Mouse (Mus musculus) midbrain, postnatal 0 days (tissue): ENCODE measurements around the gene 5330417H12Rik. TPM values are rescaled to one million over a fixed set of nuclear protein-coding genes. Genes with fewer than 3 reads are reported as not detected.

Experiments used
- ATAC-seq: fragments of 200-750 bp; cut with Nextera tagmentation; 2 replicates; pipeline ENCODE4 v1.8.0; 2017; ENCODE audit warnings: moderate number of reproducible peaks, mild to moderate bottlenecking, moderate TSS enrichment, moderate library complexity; ENCODE audit not compliant: low FRiP score
- DNase-seq: peaks from one replicate; pipeline ENCODE4 v3.0.0-alpha.2; 2015; ENCODE audit warnings: low spot score
- H3K27ac ChIP-seq: fragments of 300-500 bp; sonication (generic); 2 replicates; pipeline ENCODE4 v1.5.1; 2014; ENCODE audit warnings: low read depth, mild to moderate bottlenecking, low read length, mixed read lengths
- H3K27me3 ChIP-seq: fragments of 300-500 bp; sonication (generic); 2 replicates; pipeline ENCODE4 v1.6.1; 2014; ENCODE audit warnings: low read length, control low read depth, mixed read lengths; ENCODE audit not compliant: insufficient read depth
- H3K36me3 ChIP-seq: fragments of 300-500 bp; sonication (generic); 2 replicates; pipeline ENCODE4 v1.6.1; 2014; ENCODE audit warnings: low read length, control low read depth, mixed read lengths; ENCODE audit not compliant: insufficient read depth
- H3K4me1 ChIP-seq: fragments of 300-500 bp; sonication (generic); 2 replicates; pipeline ENCODE4 v1.6.1; 2014; ENCODE audit warnings: mild to moderate bottlenecking, control low read depth, antibody characterized with exemption, low read length, mixed read lengths; ENCODE audit not compliant: insufficient read depth
- H3K4me2 ChIP-seq: fragments of 300-500 bp; sonication (generic); 2 replicates; pipeline ENCODE4 v1.6.1; 2014; ENCODE audit warnings: low read depth, mild to moderate bottlenecking, low read length, mixed read lengths; ENCODE audit not compliant: poor library complexity, severe bottlenecking
- H3K4me3 ChIP-seq: fragments of 300-500 bp; sonication (generic); 2 replicates; pipeline ENCODE4 v1.5.1; 2014; ENCODE audit warnings: low read depth, mild to moderate bottlenecking, low read length, moderate library complexity
- H3K9ac ChIP-seq: fragments of 300-500 bp; sonication (generic); replicated peaks from 2 replicates; pipeline ENCODE4 v1.6.1; 2014; ENCODE audit warnings: mild to moderate bottlenecking, low read length, moderate library complexity, mixed read lengths; ENCODE audit not compliant: poor library complexity, severe bottlenecking
- H3K9me3 ChIP-seq: fragments of 300-500 bp; sonication (generic); 2 replicates; pipeline ENCODE4 v1.6.1; 2016; ENCODE audit warnings: low read length, control low read depth
- CTCF ChIP-seq: IDR thresholded peaks from 2 replicates; pipeline ENCODE4 v1.5.1; 2016; ENCODE audit warnings: antibody characterized with exemption, mild to moderate bottlenecking
- WGBS: fragments of 180-500 bp; shearing (Covaris S2); extraction: QIAGEN DNeasy Blood & Tissue Kit; methylation state at CpG from one replicate; pipeline ENCODE4 v1.1.7; 2014; 5-methylcytosine and 5-hydroxymethylcytosine counted together
- polyA plus RNA-seq: library from polyadenylated mRNA; unstranded; fragments of >200 nt; fragmentation: Nextera tagmentation; extraction: Ambion mirVana; gene quantifications from 2 replicates; pipeline ENCODE4 v1.2.1, GENCODE M21; 2015
- total RNA-seq: library from RNA; depleted of rRNA; stranded (reverse); fragments of >200 nt; gene quantifications from 2 replicates; pipeline ENCODE4 v1.2.3, GENCODE M21; 2014

Gene 5330417H12Rik
- total and polyA plus RNA-seq, 2 experiments from 2014 or later: not detected

GRCm38 (mm10) chr7:107602913-107603312 is 22.0 kb downstream of the 5330417H12Rik start:
- 39% methylated on average over 6 of the region's 6 CpGs for WGBS
- ATAC-seq: no peak

DNA sequence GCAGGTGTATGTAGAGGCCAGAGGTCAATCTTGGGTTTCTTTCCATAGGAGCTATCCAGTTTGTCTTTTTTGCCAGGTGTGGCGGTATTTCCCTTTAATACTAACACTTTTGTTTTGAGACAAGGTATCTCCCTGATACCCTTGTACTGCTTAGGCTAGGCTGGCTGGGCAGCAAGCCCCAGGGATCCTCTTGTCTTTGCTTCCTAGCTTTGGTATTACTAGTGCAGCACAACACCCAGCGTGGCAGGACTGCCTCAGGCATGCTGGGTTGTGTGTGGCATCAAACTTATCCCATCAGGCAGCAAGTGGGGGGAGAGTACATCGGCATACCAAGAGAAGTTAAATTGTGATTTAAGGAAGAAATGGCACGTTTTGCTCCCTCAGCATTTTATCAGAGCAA is 22.5 kb downstream of the 5330417H12Rik start:
- Histone ChIP-seq H3K4me3 (no peak overlapping the region), H3K36me3 (no peaks in the 10 kb centered on the region), H3K9me3 (no peaks in the 10 kb centered on the region), H3K9ac (no peak overlapping the region), H3K27me3 (no peaks in the 10 kb centered on the region), H3K27ac (no peak overlapping the region), H3K4me2 (no peak overlapping the region), H3K4me1 (no peaks in the 10 kb centered on the region)
- no peak for TF ChIP-seq CTCF
- no peak for ATAC-seq
- WGBS: 70% methylated on average over 4 of the region's 4 CpGs
- DNase-seq: no peak

More at GRCm38 (mm10) chr7:107602913-107603312, 22.0 kb downstream of the 5330417H12Rik start:
- H3K9me3 ChIP-seq: no peaks in the 10 kb centered on the region
- DNase-seq: no peak
- no peak overlapping the region for H3K27ac ChIP-seq
- H3K4me3 ChIP-seq: no peak overlapping the region
- TF ChIP-seq CTCF: no peak
- no peak overlapping the region for H3K4me2 ChIP-seq
- H3K9ac ChIP-seq: no peak overlapping the region
- H3K36me3 ChIP-seq: no peaks in the 10 kb centered on the region
- no peaks in the 10 kb centered on the region for H3K27me3 ChIP-seq
- H3K4me1 ChIP-seq: no peaks in the 10 kb centered on the region

GRCm38 (mm10) chr7:107600651-107601050 is 24.3 kb downstream of the 5330417H12Rik start:
- Histone ChIP-seq H3K9me3 (no peaks in the 10 kb centered on the region), H3K4me2 (no peak overlapping the region), H3K4me3 (no peak overlapping the region), H3K27ac (no peak overlapping the region), H3K9ac (no peak overlapping the region), H3K27me3 (no peaks in the 10 kb centered on the region), H3K4me1 (no peaks in the 10 kb centered on the region), H3K36me3 (no peaks in the 10 kb centered on the region)
- 75% methylated on average over 5 of the region's 5 CpGs for WGBS
- DNase-seq: no peak
- ATAC-seq: no peak
- no peak for TF ChIP-seq CTCF

DNA sequence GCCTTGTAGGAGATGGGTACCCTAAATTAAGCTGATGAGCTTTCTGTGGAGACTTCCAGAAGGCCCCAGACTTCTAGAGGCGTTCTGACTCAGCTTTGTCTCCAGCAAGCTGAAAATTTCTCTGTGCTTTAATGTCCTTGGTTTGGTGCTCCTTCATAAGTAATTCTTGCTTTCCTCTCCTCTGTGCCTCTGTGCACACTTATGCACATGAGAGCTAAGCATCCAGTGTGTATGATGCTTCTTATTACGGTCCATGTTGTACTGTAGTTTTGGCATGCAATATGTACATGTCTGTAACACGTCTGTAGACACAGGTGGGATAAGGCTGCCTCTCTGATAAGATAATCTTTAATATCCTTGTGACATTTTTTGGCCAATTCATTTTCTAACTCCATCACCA is 27.0 kb downstream of the 5330417H12Rik start:
- no peak for TF ChIP-seq CTCF
- DNase-seq: no peak
- H3K27me3 ChIP-seq: no peaks in the 10 kb centered on the region
- H3K9ac ChIP-seq: no peak overlapping the region
- ATAC-seq: no peak
- H3K27ac ChIP-seq: no peak overlapping the region
- H3K4me1 ChIP-seq: no peaks in the 10 kb centered on the region
- H3K4me3 ChIP-seq: no peak overlapping the region
- no peaks in the 10 kb centered on the region for H3K9me3 ChIP-seq
- no peaks in the 10 kb centered on the region for H3K36me3 ChIP-seq
- 87% methylated on average over 3 of the region's 3 CpGs for WGBS
- H3K4me2 ChIP-seq: no peak overlapping the region

GRCm38 (mm10) chr7:107596753-107597152 is 28.2 kb downstream of the 5330417H12Rik start:
- H3K9me3 ChIP-seq: no peaks in the 10 kb centered on the region
- H3K4me2 ChIP-seq: no peak overlapping the region
- no peak for ATAC-seq
- H3K27ac ChIP-seq: no peak overlapping the region
- no peaks in the 10 kb centered on the region for H3K36me3 ChIP-seq
- H3K4me3 ChIP-seq: no peak overlapping the region
- H3K27me3 ChIP-seq: no peaks in the 10 kb centered on the region
- DNase-seq: no peak
- H3K4me1 ChIP-seq: no peaks in the 10 kb centered on the region
- no peak overlapping the region for H3K9ac ChIP-seq
- TF ChIP-seq CTCF: no peak

GRCm38 (mm10) chr7:107595426-107595825 is 29.5 kb downstream of the 5330417H12Rik start:
- no peaks in the 10 kb centered on the region for H3K36me3 ChIP-seq
- no peaks in the 10 kb centered on the region for H3K4me1 ChIP-seq
- no peak for DNase-seq
- no peak overlapping the region for H3K27ac ChIP-seq
- no peak for TF ChIP-seq CTCF
- 16% methylated on average over 13 of the region's 13 CpGs for WGBS
- peak overlapping the region; percentile 63 for H3K4me3 ChIP-seq
- H3K9ac ChIP-seq: peak overlapping the region; percentile 47; the same call in 1 of the 2 replicates
- no peak for ATAC-seq
- H3K27me3 ChIP-seq: no peaks in the 10 kb centered on the region
- H3K4me2 ChIP-seq: peak overlapping the region; percentile 87
- no peaks in the 10 kb centered on the region for H3K9me3 ChIP-seq
